Mouse (Mus musculus): ENCODE data around the gene Egln1.

DNA sequence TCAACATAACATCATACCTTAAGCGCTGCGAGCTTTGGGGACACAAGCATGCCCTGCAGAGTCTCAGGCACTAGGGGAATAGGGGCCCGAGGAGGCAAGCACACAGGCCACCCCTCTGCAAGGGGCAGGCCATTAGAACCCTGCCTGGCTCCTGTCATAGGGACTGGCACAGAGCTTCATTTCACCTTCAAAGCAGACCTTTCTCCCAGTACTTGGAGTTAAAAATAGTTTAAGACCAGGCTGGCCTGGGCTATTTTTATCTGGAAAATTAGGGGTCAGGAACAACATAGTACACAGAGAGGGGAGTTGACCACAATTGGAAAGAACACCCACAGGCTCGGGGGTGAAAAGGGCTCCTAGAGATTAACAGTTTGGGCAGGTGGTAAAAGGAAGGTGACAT, 11.8 kb downstream of the Egln1 start:
- no peak for TF ChIP-seq CTCF (IDR thresholded peaks at IDR 0.05; ENCODE audit: extremely low read depth, insufficient read depth, low read length)
- TF ChIP-seq POLR2A (IDR thresholded peaks at IDR 0.05; ENCODE audit: extremely low read depth, insufficient read depth, low read length), result no peak

Data from cortical plate, adult 2 months (tissue).